Mouse (Mus musculus) CD4-positive, CD25-positive, alpha-beta regulatory T cell, adult 4 months (primary cell): ENCODE data around the gene 6430548M08Rik. TPM values are rescaled to one million over a fixed set of nuclear protein-coding genes. Genes with fewer than 3 reads are reported as not detected.

Experiments
- ATAC-seq: one replicate; pipeline ENCODE4 v1.8.0; 2017
- polyA plus RNA-seq, 2 experiments: library from polyadenylated mRNA; unstranded; fragments of 100-300 nt; shearing (Covaris generic); gene quantifications; one replicate each; pipeline ENCODE4 v1.2.1; 2017

6430548M08Rik gene
- polyA plus RNA-seq = under 1 TPM in 1 of 2 experiments, not detected in 1; 0.20 TPM

- peak; percentile 97 for ATAC-seq
These were observed at the start of gene 6430548M08Rik for GRCm38 (mm10) chr8:120113758-120114255. 6430548M08Rik (plus strand) TSS chr8:120114152.

- no peak for ATAC-seq
These were observed 48.3 kb upstream of the 6430548M08Rik start for GRCm38 (mm10) chr8:120065611-120066010.

GRCm38 (mm10) chr8:120066226-120066625 is 47.7 kb upstream of the 6430548M08Rik start:
- no peak for ATAC-seq

GRCm38 (mm10) chr8:120067936-120068668 is 45.9 kb upstream of the 6430548M08Rik start:
- ATAC-seq = peak; percentile 80

GRCm38 (mm10) chr8:120071684-120072083 is 42.3 kb upstream of the 6430548M08Rik start:
- ATAC-seq = peak; percentile 44

- no peak for ATAC-seq
These were observed 41.7 kb upstream of the 6430548M08Rik start for GRCm38 (mm10) chr8:120072259-120072658.

GRCm38 (mm10) chr8:120072827-120073226 is 41.1 kb upstream of the 6430548M08Rik start:
- no peak for ATAC-seq

GRCm38 (mm10) chr8:120074516-120074915 is 39.4 kb upstream of the 6430548M08Rik start:
- ATAC-seq = no peak

GRCm38 (mm10) chr8:120075347-120075746 is 38.6 kb upstream of the 6430548M08Rik start:
- no peak for ATAC-seq

- peak; percentile 86 for ATAC-seq
These were observed 35.9 kb upstream of the 6430548M08Rik start for GRCm38 (mm10) chr8:120078080-120078479.

- ATAC-seq = no peak
These were observed 34.6 kb upstream of the 6430548M08Rik start for GRCm38 (mm10) chr8:120079361-120079760.

- no peak for ATAC-seq
These were observed 30.7 kb upstream of the 6430548M08Rik start for GRCm38 (mm10) chr8:120083261-120083660.

GRCm38 (mm10) chr8:120084783-120085182 is 29.2 kb upstream of the 6430548M08Rik start:
- no peak for ATAC-seq

- no peak for ATAC-seq
These were observed 24.4 kb upstream of the 6430548M08Rik start for GRCm38 (mm10) chr8:120089511-120089910.

GRCm38 (mm10) chr8:120091032-120091431 is 22.9 kb upstream of the 6430548M08Rik start:
- no peak for ATAC-seq

GRCm38 (mm10) chr8:120093103-120093502 is 20.8 kb upstream of the 6430548M08Rik start:
- ATAC-seq = no peak

GRCm38 (mm10) chr8:120094801-120095200 is 19.2 kb upstream of the 6430548M08Rik start:
- ATAC-seq = no peak

GRCm38 (mm10) chr8:120096486-120096885 is 17.5 kb upstream of the 6430548M08Rik start:
- ATAC-seq = no peak

GRCm38 (mm10) chr8:120100388-120101067 is 13.4 kb upstream of the 6430548M08Rik start:
- peak; percentile 18 for ATAC-seq

- peak; percentile 79 for ATAC-seq
These were observed 12.6 kb upstream of the 6430548M08Rik start, which contains the start of gene Zdhhc7 for GRCm38 (mm10) chr8:120101068-120101972. Zdhhc7 (minus strand) TSS chr8:120101482.

GRCm38 (mm10) chr8:120103916-120104315 is 10.0 kb upstream of the 6430548M08Rik start:
- ATAC-seq = no peak

- ATAC-seq = no peak
These were observed 9.2 kb upstream of the 6430548M08Rik start for GRCm38 (mm10) chr8:120104721-120105272.
